Mouse (Mus musculus): ENCODE measurements around the gene Agxt. TPM values are rescaled to one million over a fixed set of nuclear protein-coding genes. Genes with fewer than 3 reads are reported as not detected.

Gene Agxt
- polyA plus RNA-seq, 1 experiment from 2014 or later = not detected

DNA sequence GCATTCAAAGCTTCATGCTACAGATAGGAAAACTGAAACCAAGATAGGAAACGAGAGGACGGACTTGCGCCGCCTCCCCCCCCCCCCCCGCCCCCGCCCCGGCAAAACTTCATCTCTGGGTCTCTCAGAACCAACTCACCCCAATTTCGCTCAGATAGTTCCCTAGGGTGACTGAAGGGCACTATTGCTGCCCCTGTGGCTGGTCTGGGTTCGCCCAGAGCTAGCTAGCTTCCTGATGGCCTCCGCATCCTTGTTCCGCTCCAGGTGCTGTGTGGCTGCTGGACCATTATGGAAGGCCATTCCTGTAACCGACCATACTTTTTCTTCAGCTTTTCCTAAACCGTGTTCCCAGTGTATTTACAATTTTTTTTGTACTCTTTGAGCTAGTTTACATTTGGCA is 19.6 kb upstream of the Agxt start:
- Histone ChIP-seq H3K4me1 (ENCODE audit: control insufficient read depth, insufficient read depth, low read depth, low read length) (peaks cover 8% of the 10 kb centered on the region), H3K27ac (ENCODE audit: low read depth, low read length) (peak overlapping the region; percentile 60), H3K4me2 (ENCODE audit: low read length) (peak overlapping the region; percentile 81), H3K27me3 (replicated peaks; ENCODE audit: control insufficient read depth, insufficient read depth, low read length) (no peaks in the 10 kb centered on the region), H3K36me3 (ENCODE audit: control insufficient read depth, insufficient read depth, low read length) (no peaks in the 10 kb centered on the region), H3K9me3 (ENCODE audit: control insufficient read depth, low read length) (no peaks in the 10 kb centered on the region; the same call in 1 of the 2 replicates), H3K4me3 (ENCODE audit: low read length) (peak overlapping the region; percentile 43), H3K9ac (ENCODE audit: low read depth, low read length) (peak overlapping the region; percentile 67)
- ATAC-seq = peak; percentile 66
- WGBS = 15% methylated on average over 11 of the region's 13 CpGs

DNA sequence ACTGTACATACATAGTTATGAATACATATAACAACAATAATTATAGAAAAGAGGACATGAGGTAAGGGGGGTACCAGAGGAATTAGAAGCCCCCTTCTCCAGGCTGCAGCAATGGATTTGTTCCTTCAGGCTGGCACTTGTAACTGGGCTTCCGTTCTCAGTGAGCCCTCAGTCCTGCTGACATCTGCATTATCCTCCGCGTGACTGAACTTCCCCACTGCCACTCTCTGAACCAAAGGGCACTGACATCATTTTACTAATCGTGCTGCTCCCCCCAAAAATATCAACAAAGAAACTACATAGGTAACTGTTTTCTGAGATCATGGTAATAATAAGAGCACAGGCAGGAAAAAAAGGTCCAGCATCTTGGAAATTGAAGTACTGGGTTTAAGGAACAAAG is 16.2 kb upstream of the Agxt start:
- H3K27ac ChIP-seq (ENCODE audit: low read depth, low read length) = no peak overlapping the region
- peaks cover 8% of the 10 kb centered on the region for H3K4me1 ChIP-seq (ENCODE audit: control insufficient read depth, insufficient read depth, low read depth, low read length)
- WGBS = 20% methylated on average over 4 of the region's 4 CpGs
- no peak overlapping the region for H3K4me3 ChIP-seq (ENCODE audit: low read length)
- H3K9me3 ChIP-seq (ENCODE audit: control insufficient read depth, low read length) = no peaks in the 10 kb centered on the region
- H3K36me3 ChIP-seq (ENCODE audit: control insufficient read depth, insufficient read depth, low read length) = no peaks in the 10 kb centered on the region
- no peak overlapping the region for H3K9ac ChIP-seq (ENCODE audit: low read depth, low read length)
- no peak overlapping the region for H3K4me2 ChIP-seq (ENCODE audit: low read length)
- H3K27me3 ChIP-seq (replicated peaks; ENCODE audit: control insufficient read depth, insufficient read depth, low read length) = no peaks in the 10 kb centered on the region
- no peak for ATAC-seq

- Histone ChIP-seq H3K36me3 (ENCODE audit: control insufficient read depth, insufficient read depth, low read length) (no peaks in the 10 kb centered on the region), H3K9ac (ENCODE audit: low read depth, low read length) (no peak overlapping the region), H3K4me1 (ENCODE audit: control insufficient read depth, insufficient read depth, low read depth, low read length) (no peaks in the 10 kb centered on the region), H3K4me2 (ENCODE audit: low read length) (no peak overlapping the region), H3K27me3 (replicated peaks; ENCODE audit: control insufficient read depth, insufficient read depth, low read length) (no peaks in the 10 kb centered on the region), H3K4me3 (ENCODE audit: low read length) (no peak overlapping the region), H3K27ac (ENCODE audit: low read depth, low read length) (no peak overlapping the region), H3K9me3 (ENCODE audit: control insufficient read depth, low read length) (no peaks in the 10 kb centered on the region)
- 81% methylated on average over 11 of the region's 11 CpGs for WGBS
- ATAC-seq = no peak
Measured at GRCm38 (mm10) chr1:93123179-93123854, 11.7 kb upstream of the Agxt start.

GRCm38 (mm10) chr1:93124066-93124465 is 11.0 kb upstream of the Agxt start:
- Histone ChIP-seq H3K9me3 (ENCODE audit: control insufficient read depth, low read length) (no peaks in the 10 kb centered on the region), H3K9ac (ENCODE audit: low read depth, low read length) (no peak overlapping the region), H3K4me3 (ENCODE audit: low read length) (no peak overlapping the region), H3K27me3 (replicated peaks; ENCODE audit: control insufficient read depth, insufficient read depth, low read length) (no peaks in the 10 kb centered on the region), H3K4me1 (ENCODE audit: control insufficient read depth, insufficient read depth, low read depth, low read length) (no peaks in the 10 kb centered on the region), H3K4me2 (ENCODE audit: low read length) (no peak overlapping the region), H3K36me3 (ENCODE audit: control insufficient read depth, insufficient read depth, low read length) (no peaks in the 10 kb centered on the region), H3K27ac (ENCODE audit: low read depth, low read length) (no peak overlapping the region)
- WGBS = 77% methylated on average over 8 of the region's 8 CpGs
- ATAC-seq = no peak

DNA sequence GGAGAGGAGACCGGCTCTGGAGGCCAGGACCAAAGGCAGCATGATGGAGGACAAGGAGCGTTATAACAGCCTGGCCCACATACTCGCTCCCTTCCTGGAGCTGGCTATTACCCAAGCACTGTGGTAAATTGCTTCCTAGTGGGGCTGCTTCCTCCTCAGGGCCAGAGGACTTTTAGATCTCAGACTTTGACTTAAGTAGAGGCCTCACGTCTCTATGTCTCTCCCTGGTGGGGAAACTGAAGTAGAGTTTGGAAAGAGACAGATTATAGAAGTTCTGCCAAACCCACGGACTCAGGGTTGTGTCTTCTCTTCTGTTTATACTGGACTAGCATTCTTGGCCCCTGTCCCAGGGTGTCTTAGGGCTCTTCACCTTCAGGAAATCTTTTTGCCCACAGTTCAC is 9.8 kb upstream of the Agxt start:
- no peak overlapping the region for H3K27ac ChIP-seq (ENCODE audit: low read depth, low read length)
- 67% methylated on average over 5 of the region's 5 CpGs for WGBS
- no peaks in the 10 kb centered on the region for H3K9me3 ChIP-seq (ENCODE audit: control insufficient read depth, low read length)

GRCm38 (mm10) chr1:93128209-93128608 is 6.8 kb upstream of the Agxt start:
- 88% methylated on average over 8 of the region's 8 CpGs for WGBS
- H3K4me1 ChIP-seq (ENCODE audit: control insufficient read depth, insufficient read depth, low read depth, low read length) = no peaks in the 10 kb centered on the region
- no peak overlapping the region for H3K9ac ChIP-seq (ENCODE audit: low read depth, low read length)
- H3K27me3 ChIP-seq (replicated peaks; ENCODE audit: control insufficient read depth, insufficient read depth, low read length) = no peaks in the 10 kb centered on the region
- no peak for ATAC-seq
- H3K4me2 ChIP-seq (ENCODE audit: low read length) = no peak overlapping the region
- H3K27ac ChIP-seq (ENCODE audit: low read depth, low read length) = no peak overlapping the region
- no peaks in the 10 kb centered on the region for H3K36me3 ChIP-seq (ENCODE audit: control insufficient read depth, insufficient read depth, low read length)
- H3K4me3 ChIP-seq (ENCODE audit: low read length) = no peak overlapping the region
- no peaks in the 10 kb centered on the region for H3K9me3 ChIP-seq (ENCODE audit: control insufficient read depth, low read length)

More for the DNA sequence above, 9.8 kb upstream of the Agxt start:
- Histone ChIP-seq H3K4me3 (ENCODE audit: low read length) (no peak overlapping the region), H3K27me3 (replicated peaks; ENCODE audit: control insufficient read depth, insufficient read depth, low read length) (no peaks in the 10 kb centered on the region), H3K9ac (ENCODE audit: low read depth, low read length) (no peak overlapping the region), H3K36me3 (ENCODE audit: control insufficient read depth, insufficient read depth, low read length) (no peaks in the 10 kb centered on the region), H3K4me2 (ENCODE audit: low read length) (no peak overlapping the region), H3K4me1 (ENCODE audit: control insufficient read depth, insufficient read depth, low read depth, low read length) (no peaks in the 10 kb centered on the region)
- no peak for ATAC-seq

DNA sequence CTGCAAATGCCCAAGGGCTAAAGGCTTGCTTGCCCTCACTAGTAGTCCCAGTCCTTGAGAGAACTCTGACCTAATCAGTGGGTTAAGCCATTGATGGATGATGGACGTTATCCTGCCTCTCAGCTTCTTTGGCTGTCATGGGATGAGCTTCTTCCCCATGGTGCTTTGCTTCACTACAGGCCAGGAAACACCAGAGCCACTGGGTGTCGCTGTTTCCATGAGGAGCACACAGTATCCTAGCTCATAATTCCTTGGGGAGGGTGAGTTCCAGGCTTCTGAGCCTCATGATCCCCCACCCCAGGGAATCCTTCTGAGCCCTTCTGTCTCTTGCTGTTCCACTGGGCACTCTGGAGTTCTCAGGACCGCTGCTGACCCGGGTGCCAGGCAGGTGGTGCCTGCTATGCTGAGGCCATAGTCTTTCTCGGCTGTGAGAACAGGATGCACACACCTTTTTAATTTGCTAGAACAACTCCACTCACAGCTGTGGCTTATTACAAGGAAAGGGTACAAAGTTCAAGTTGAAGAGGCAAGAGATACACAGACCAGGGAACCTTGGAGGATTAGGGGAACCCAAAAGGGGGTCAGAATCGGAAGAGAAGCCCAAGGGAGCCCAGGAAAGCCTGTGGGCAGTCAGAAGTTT is 6.2 kb upstream of the Agxt start:
- peak; percentile 68 for ATAC-seq
- H3K4me3 ChIP-seq (ENCODE audit: low read length) = no peak overlapping the region

DNA sequence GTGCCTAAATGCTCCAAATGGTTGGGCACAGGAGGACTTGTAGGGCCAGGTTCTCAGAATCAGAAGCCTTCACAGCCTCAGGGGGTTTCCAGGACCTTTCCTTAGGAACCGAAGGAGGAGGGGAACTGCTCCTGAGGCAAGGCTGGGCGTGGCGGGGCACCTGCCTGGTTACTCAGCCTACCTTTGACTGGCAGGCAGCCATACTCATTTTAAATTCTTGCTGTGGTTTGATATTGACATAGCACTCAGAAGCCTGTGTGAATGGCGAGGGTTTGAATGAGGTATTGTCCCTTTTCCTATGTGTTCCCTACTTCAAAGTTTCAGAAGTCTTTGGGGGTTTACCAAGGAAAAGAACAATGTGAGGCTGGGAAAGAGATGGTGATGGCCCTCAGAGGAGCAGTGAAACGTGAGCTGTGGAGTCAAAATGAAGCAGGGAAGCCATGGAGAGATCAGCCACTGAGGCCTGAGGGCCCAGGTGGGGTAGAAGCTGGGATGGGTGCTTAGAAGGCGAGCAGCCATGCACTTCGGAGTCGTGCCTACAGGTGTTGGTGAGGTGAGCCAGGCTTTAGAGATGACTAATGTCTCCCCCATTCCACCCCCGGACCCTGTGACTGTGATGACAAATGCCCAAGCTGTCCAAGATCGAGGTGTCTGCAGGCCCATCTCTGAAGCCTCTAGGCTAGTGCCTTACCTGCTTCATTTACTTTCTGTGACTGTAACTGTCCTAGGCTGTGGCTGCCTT is 4.6 kb upstream of the Agxt start:
- Histone ChIP-seq H3K27me3 (replicated peaks; ENCODE audit: control insufficient read depth, insufficient read depth, low read length) (no peaks in the 10 kb centered on the region), H3K9me3 (ENCODE audit: control insufficient read depth, low read length) (no peaks in the 10 kb centered on the region), H3K36me3 (ENCODE audit: control insufficient read depth, insufficient read depth, low read length) (no peaks in the 10 kb centered on the region), H3K27ac (ENCODE audit: low read depth, low read length) (no peak overlapping the region), H3K4me1 (ENCODE audit: control insufficient read depth, insufficient read depth, low read depth, low read length) (no peaks in the 10 kb centered on the region), H3K9ac (ENCODE audit: low read depth, low read length) (no peak overlapping the region), H3K4me2 (ENCODE audit: low read length) (no peak overlapping the region), H3K4me3 (ENCODE audit: low read length) (no peak overlapping the region)
- 78% methylated on average over 10 of the region's 10 CpGs for WGBS
- ATAC-seq = no peak

More for the DNA sequence above, 6.2 kb upstream of the Agxt start:
- H3K27me3 ChIP-seq (replicated peaks; ENCODE audit: control insufficient read depth, insufficient read depth, low read length) = no peaks in the 10 kb centered on the region
- 37% methylated on average over 6 of the region's 6 CpGs for WGBS
- no peaks in the 10 kb centered on the region for H3K9me3 ChIP-seq (ENCODE audit: control insufficient read depth, low read length)
- H3K9ac ChIP-seq (ENCODE audit: low read depth, low read length) = no peak overlapping the region
- H3K4me1 ChIP-seq (ENCODE audit: control insufficient read depth, insufficient read depth, low read depth, low read length) = no peaks in the 10 kb centered on the region
- H3K27ac ChIP-seq (ENCODE audit: low read depth, low read length) = no peak overlapping the region
- no peak overlapping the region for H3K4me2 ChIP-seq (ENCODE audit: low read length)
- H3K36me3 ChIP-seq (ENCODE audit: control insufficient read depth, insufficient read depth, low read length) = no peaks in the 10 kb centered on the region

DNA sequence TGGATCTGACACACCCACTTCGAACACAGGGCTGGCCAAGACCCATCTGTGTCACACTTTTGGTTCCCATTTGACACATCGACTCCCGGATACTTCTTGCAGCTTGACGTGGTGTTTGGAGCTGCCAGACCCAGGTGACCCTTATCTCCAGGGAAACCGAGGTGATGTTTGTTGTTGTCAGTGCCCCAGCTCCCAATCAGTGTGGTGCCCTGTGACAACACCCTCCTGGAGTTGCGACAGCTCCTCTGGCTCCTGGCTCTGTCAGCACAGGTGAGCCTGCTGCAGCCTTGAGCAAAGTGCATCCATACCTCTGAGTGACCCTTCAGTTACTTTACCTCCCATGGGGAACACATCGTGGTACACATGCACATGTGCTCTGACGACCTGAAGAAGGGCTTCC is 2.4 kb upstream of the Agxt start:
- Histone ChIP-seq H3K4me1 (ENCODE audit: control insufficient read depth, insufficient read depth, low read depth, low read length) (no peaks in the 10 kb centered on the region), H3K36me3 (ENCODE audit: control insufficient read depth, insufficient read depth, low read length) (no peaks in the 10 kb centered on the region), H3K4me2 (ENCODE audit: low read length) (no peak overlapping the region), H3K9me3 (ENCODE audit: control insufficient read depth, low read length) (no peaks in the 10 kb centered on the region), H3K4me3 (ENCODE audit: low read length) (no peak overlapping the region), H3K27ac (ENCODE audit: low read depth, low read length) (no peak overlapping the region), H3K27me3 (replicated peaks; ENCODE audit: control insufficient read depth, insufficient read depth, low read length) (no peaks in the 10 kb centered on the region), H3K9ac (ENCODE audit: low read depth, low read length) (no peak overlapping the region)
- ATAC-seq = no peak
- WGBS = 74% methylated on average over 8 of the region's 8 CpGs

Data from hindbrain, embryonic 16.5 days (tissue).